Mouse (Mus musculus) limb, embryonic 14.5 days (tissue): ENCODE data around the gene Psmd11. TPM values are rescaled to one million over a fixed set of nuclear protein-coding genes. Genes with fewer than 3 reads are reported as not detected.

Experiments
- ATAC-seq: fragments of 200-750 bp; cut with Nextera tagmentation; 2 replicates; pipeline ENCODE4 v1.8.0; 2017; ENCODE audit warnings: low read depth, moderate number of reproducible peaks, moderate TSS enrichment; ENCODE audit not compliant: low FRiP score
- DNase-seq: peaks from one replicate; pipeline ENCODE4 v3.0.0-alpha.2; 2015; ENCODE audit warnings: low spot score
- H3K27ac ChIP-seq: fragments of 300-500 bp; sonication (generic); replicated peaks from 2 replicates; pipeline ENCODE4 v1.5.1; 2014; ENCODE audit warnings: low read depth, mild to moderate bottlenecking, low read length, moderate library complexity, mixed read lengths
- H3K27me3 ChIP-seq: fragments of 300-500 bp; sonication (generic); 2 replicates; pipeline ENCODE4 v1.6.1; 2014; ENCODE audit warnings: low read length, mixed read lengths; ENCODE audit not compliant: control insufficient read depth, insufficient read depth
- H3K36me3 ChIP-seq: fragments of 300-500 bp; sonication (generic); 2 replicates; pipeline ENCODE4 v1.6.1; 2014; ENCODE audit warnings: mild to moderate bottlenecking, low read length, moderate library complexity, mixed read lengths; ENCODE audit not compliant: control insufficient read depth, insufficient read depth
- H3K4me1 ChIP-seq: fragments of 300-500 bp; sonication (generic); 2 replicates; pipeline ENCODE4 v1.6.1; 2014; ENCODE audit warnings: antibody characterized with exemption, low read length, mixed read lengths; ENCODE audit not compliant: control insufficient read depth, insufficient read depth
- H3K4me2 ChIP-seq: fragments of 300-500 bp; sonication (generic); replicated peaks from 2 replicates; pipeline ENCODE4 v1.6.1; 2014; ENCODE audit warnings: low read depth, mild to moderate bottlenecking, low read length, moderate library complexity; ENCODE audit not compliant: severe bottlenecking
- H3K4me3 ChIP-seq: fragments of 300-500 bp; sonication (generic); replicated peaks from 2 replicates; pipeline ENCODE4 v1.5.1; 2014; ENCODE audit warnings: low read length
- H3K9ac ChIP-seq: fragments of 300-500 bp; sonication (generic); 2 replicates; pipeline ENCODE4 v1.6.1; 2014; ENCODE audit warnings: mild to moderate bottlenecking, low read depth, low read length, moderate library complexity; ENCODE audit not compliant: severe bottlenecking
- H3K9me3 ChIP-seq: fragments of 300-500 bp; sonication (generic); 2 replicates; pipeline ENCODE4 v1.6.1; 2016; ENCODE audit warnings: low read length; ENCODE audit not compliant: control insufficient read depth
- POLR2A ChIP-seq: fragments of 200-500 bp; IDR thresholded peaks from 2 replicates; pipeline ENCODE4 v1.8.0; 2012; ENCODE audit warnings: inconsistent platforms, mild to moderate bottlenecking, moderate library complexity, borderline replicate concordance; ENCODE audit not compliant: insufficient read depth, insufficient read length; ENCODE audit errors: extremely low read depth
- WGBS: fragments of 180-500 bp; shearing (Covaris S2); extraction: QIAGEN DNeasy Blood & Tissue Kit; methylation state at CpG from one replicate; pipeline ENCODE4 v1.1.7; 2014; 5-methylcytosine and 5-hydroxymethylcytosine counted together
- polyA plus RNA-seq, 2 experiments: library from polyadenylated mRNA; depleted of rRNA in 1 of 2; stranded (reverse) in 1 of 2; unstranded in 1 of 2; fragments of >200 nt; fragmentation: Nextera tagmentation in 1 of 2; extraction: Ambion mirVana in 1 of 2; gene quantifications; 2 replicates each; pipeline versions ENCODE4 v1.2.1 to v1.2.3; 2012 to 2014

Psmd11 gene
- polyA plus RNA-seq, 2 experiments = 86.9 to 261 TPM

DNA sequence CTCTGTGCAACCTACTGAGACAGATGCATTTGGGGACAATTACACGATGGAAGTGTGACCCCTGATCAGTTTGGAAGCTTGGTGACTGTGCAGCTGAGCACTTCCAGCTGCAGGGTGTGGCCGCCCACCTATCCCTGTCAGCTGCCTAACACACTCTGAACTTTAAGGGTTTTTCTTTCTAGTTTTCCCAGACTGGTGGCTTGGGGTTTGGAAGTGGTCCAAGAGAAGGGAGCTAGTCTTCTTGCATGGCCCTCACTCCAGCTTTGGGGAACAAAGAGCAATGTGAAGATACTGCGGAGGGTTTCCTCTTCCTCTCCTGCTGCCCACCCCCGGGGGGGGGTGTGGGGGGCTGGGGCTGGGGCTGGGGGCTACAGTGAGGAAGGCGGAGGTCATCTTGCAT lies 51.0 kb downstream of the Psmd11 start:
- Histone ChIP-seq H3K4me2 (peak overlapping the region; percentile 97), H3K9me3 (no peaks in the 10 kb centered on the region), H3K4me1 (peaks cover 18% of the 10 kb centered on the region), H3K36me3 (0 out of 2 replicates have a peak, but pooled peaks cover 3% of the 10 kb centered on the region), H3K4me3 (peak overlapping the region; percentile 75), H3K9ac (no peak overlapping the region), H3K27ac (no peak overlapping the region), H3K27me3 (no peaks in the 10 kb centered on the region)
- no peak for TF ChIP-seq POLR2A
- 46% methylated on average over 5 of the region's 5 CpGs for WGBS
- ATAC-seq (no peak), DNase-seq (no peak)

DNA sequence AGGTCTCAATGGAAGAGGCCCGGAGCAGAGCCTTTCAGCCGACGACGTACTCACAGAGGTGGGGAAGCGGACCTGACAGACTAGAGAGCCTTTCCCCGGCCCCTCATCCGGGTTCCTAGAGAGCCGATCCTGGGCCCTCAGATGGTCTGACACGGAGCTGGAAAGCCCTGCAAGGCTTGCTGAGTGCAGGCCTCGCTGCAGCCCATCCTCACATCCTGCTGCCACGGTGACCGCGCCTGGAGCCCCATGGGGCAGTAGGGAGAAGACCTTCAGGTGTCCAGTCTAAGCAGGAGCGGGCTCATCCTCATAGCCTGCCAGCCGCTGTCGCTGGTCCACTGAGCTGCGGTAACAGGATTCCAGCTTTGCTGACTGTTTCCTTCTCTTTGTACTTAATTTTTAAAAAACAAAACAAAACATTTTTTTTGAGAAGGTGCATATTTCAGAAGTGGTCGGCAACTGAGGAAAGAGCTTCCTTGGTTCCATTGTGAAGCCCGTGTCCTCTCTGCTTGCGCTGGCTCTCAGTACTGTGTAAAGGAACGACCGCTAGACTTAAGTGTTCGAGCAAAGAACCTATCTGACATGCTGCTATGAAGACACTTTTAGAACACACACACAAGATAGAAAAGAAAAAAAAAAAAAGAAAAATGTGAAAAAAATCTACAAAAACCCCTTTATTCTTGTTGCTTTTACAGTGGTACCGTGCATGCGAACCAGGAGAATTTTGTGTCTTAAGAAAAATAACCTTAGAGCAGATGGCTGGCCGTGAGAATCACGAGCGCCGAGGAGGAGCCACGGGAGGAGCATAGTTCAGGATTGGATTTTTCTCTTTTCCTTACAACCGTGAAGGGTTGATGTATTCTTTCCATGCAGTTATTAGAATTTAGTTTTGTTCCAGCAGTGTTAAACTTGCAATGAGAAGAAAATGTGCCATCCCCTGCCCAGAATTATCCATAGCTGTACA lies 51.8 kb downstream of the Psmd11 start:
- DNase-seq = no peak
- TF ChIP-seq POLR2A = no peak
- Histone ChIP-seq H3K27me3 (no peaks in the 10 kb centered on the region), H3K4me1 (peaks cover 18% of the 10 kb centered on the region), H3K9ac (no peak overlapping the region), H3K9me3 (no peaks in the 10 kb centered on the region), H3K27ac (no peak overlapping the region), H3K4me3 (peak overlapping the region; percentile 75), H3K4me2 (peak overlapping the region; percentile 97), H3K36me3 (0 out of 2 replicates have a peak, but pooled peaks cover 3% of the 10 kb centered on the region)
- ATAC-seq = no peak
- 84% methylated on average over 31 of the region's 31 CpGs for WGBS

GRCm38 (mm10) chr11:80481409-80482050 lies 53.1 kb downstream of the Psmd11 start:
- no peak overlapping the region for H3K9ac ChIP-seq
- no peaks in the 10 kb centered on the region for H3K9me3 ChIP-seq
- H3K4me3 ChIP-seq = no peak overlapping the region
- 79% methylated on average over 13 of the region's 13 CpGs for WGBS
- peaks cover 16% of the 10 kb centered on the region for H3K4me1 ChIP-seq
- H3K36me3 ChIP-seq = 0 out of 2 replicates have a peak, but pooled peaks cover 3% of the 10 kb centered on the region
- no peaks in the 10 kb centered on the region for H3K27me3 ChIP-seq
- ATAC-seq (no peak), DNase-seq (no peak)
- TF ChIP-seq POLR2A = no peak
- H3K27ac ChIP-seq = no peak overlapping the region
- H3K4me2 ChIP-seq = no peak overlapping the region

DNA sequence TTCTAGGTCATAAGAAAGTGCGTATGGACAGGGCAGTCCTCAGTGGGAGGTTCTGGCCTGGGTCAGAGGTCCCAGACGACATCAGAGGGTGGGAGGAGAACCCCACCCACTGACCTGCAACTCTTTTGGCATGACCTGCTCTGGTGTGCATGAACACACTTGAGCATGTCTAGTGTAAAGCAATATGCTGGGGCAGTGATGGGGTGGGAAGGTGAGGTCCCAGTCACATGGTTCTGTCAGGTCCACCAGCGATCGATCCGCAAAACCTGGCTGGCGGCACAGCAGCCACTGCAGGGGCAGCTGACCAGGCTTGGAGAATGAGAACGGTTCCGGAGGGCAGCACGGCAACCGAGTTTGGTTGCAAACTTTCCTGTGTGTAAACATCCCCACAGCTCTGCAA lies 53.9 kb downstream of the Psmd11 start:
- no peak overlapping the region for H3K9ac ChIP-seq
- no peak for TF ChIP-seq POLR2A
- H3K36me3 ChIP-seq = 0 out of 2 replicates have a peak, but pooled peaks cover 3% of the 10 kb centered on the region
- H3K4me1 ChIP-seq = peaks cover 16% of the 10 kb centered on the region
- H3K4me3 ChIP-seq = no peak overlapping the region
- WGBS = 81% methylated on average over 10 of the region's 10 CpGs
- H3K27ac ChIP-seq = no peak overlapping the region
- H3K9me3 ChIP-seq = no peaks in the 10 kb centered on the region
- no peak overlapping the region for H3K4me2 ChIP-seq
- DNase-seq (no peak), ATAC-seq (no peak)
- H3K27me3 ChIP-seq = no peaks in the 10 kb centered on the region

DNA sequence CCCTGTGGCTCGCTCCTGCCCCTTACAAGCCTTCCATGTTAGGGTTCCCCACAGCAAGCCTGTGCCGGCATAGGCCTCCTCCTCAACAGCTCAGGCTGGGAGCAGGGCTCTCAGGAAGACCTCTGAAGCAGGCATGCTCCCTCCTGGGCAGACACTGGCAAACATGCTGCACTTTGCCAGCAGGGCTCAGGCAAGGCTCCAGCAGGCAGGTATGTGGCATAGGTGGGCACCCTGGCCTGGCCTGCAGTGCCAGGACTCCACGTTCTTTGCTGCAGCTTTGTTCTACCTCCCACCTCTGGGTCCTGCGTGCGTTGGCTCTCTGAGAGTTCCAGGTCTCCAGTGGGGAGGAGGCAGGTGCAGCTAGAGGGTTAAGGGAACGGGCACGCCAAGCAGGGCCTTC lies 54.5 kb downstream of the Psmd11 start:
- H3K27ac ChIP-seq = no peak overlapping the region
- DNase-seq (no peak), ATAC-seq (no peak)
- H3K4me2 ChIP-seq = no peak overlapping the region
- H3K27me3 ChIP-seq = no peaks in the 10 kb centered on the region
- no peak overlapping the region for H3K4me3 ChIP-seq
- no peaks in the 10 kb centered on the region for H3K9me3 ChIP-seq
- no peak overlapping the region for H3K9ac ChIP-seq
- 0 out of 2 replicates have a peak, but pooled peaks cover 3% of the 10 kb centered on the region for H3K36me3 ChIP-seq
- TF ChIP-seq POLR2A = no peak
- peaks cover 12% of the 10 kb centered on the region for H3K4me1 ChIP-seq
- WGBS = 81% methylated on average over 7 of the region's 7 CpGs
